Mouse (Mus musculus) c-Kit-negative CD71-positive TER-119-positive erythroid progenitor cells, embryonic 14.5 days (primary cell): ENCODE measurements around the gene Mmp27.

Experiments used
- DNase-seq: peaks from one replicate; pipeline ENCODE4 v3.0.0-alpha.2; 2013; ENCODE audit warnings: low read depth, low spot score

The Mmp27 gene

GRCm38 (mm10) chr9:7602982-7603742 is 32.0 kb downstream of the Mmp27 start:
- DNase-seq, result peak; percentile 4

DNA sequence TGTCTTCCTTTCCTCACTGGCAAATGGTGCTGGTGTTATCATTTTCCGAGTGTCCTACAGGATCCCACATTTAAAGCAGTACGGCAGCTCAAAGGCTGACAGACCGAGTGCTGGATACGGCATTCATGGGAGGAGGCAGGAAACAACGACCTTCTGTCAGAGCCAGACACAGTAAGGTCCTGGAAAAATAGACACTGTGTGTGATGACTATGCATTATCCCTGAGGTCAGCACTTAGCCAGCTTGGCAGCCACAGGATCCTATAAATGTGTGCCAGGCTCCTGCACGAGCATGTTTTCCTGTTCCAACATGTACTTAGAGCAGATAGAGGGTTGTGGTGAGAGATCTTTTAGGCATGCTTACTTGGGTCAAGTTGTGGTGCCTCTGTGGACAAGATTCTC is 32.8 kb downstream of the Mmp27 start:
- no peak for DNase-seq

- no peak for DNase-seq
These were observed 34.4 kb downstream of the Mmp27 start for GRCm38 (mm10) chr9:7605638-7606037.

GRCm38 (mm10) chr9:7622582-7622981 is 51.4 kb downstream of the Mmp27 start:
- no peak for DNase-seq

DNA sequence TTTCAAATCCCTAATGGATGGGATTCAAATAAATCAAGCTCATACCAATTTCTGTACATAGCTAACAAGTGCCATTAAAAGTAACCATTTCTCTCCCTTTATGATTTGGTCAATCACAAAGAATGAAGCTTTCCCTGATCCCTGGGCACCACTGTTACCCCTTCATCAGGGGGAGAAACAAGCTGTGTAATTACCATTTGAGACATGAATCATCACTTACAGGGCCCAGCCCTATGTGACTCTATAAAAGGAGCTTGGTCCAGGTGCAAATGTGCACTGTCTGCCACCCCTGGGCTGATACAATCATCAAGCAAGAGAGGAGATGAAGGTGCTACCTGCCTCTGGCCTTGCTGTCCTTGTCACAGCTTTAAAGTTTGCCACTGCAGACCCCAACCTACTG is 56.7 kb downstream of the Mmp27 start, which contains the start of gene Mmp20:
Mmp20 (plus strand) TSS at position 301 of the 400 bp plus-strand sequence.
- no peak for DNase-seq
